Mouse (Mus musculus) liver, embryonic 18 days (tissue): ENCODE results near the gene Gm21693. TPM values are rescaled to one million over a fixed set of nuclear protein-coding genes. Genes with fewer than 3 reads are reported as not detected.

Source experiments
- polyA plus RNA-seq: library from polyadenylated mRNA; depleted of rRNA; stranded (reverse); fragments of >200 nt; gene quantifications from 2 replicates; pipeline ENCODE4 v1.2.3, GENCODE M21; 2012; rRNA removed

The Gm21693 gene
- not detected in 2 replicates for polyA plus RNA-seq

GRCm38 (mm10) chrY:3345229-3345628 is at the start of gene Gm21693:
Gene Gm21693, minus strand, starts transcription at chrY:3345329.

GRCm38 (mm10) chrY:3306349-3306748 is 38.8 kb downstream of the Gm21693 start, which contains the start of gene Gm21677:
Gene Gm21677, minus strand, starts transcription at chrY:3306449.

Other genes starting within 250 kb of the Gm21693 start
- not detected in 2 replicates for gene Gm21677, start 38.9 kb downstream of the Gm21693 start, polyA plus RNA-seq
- not detected in 2 replicates for gene Gm21704, start 64.8 kb upstream of the Gm21693 start, polyA plus RNA-seq
- gene Gm21708, start 64.8 kb upstream of the Gm21693 start, polyA plus RNA-seq: not detected in 2 replicates